Mouse (Mus musculus): ENCODE measurements around the gene Caap1.

DNA sequence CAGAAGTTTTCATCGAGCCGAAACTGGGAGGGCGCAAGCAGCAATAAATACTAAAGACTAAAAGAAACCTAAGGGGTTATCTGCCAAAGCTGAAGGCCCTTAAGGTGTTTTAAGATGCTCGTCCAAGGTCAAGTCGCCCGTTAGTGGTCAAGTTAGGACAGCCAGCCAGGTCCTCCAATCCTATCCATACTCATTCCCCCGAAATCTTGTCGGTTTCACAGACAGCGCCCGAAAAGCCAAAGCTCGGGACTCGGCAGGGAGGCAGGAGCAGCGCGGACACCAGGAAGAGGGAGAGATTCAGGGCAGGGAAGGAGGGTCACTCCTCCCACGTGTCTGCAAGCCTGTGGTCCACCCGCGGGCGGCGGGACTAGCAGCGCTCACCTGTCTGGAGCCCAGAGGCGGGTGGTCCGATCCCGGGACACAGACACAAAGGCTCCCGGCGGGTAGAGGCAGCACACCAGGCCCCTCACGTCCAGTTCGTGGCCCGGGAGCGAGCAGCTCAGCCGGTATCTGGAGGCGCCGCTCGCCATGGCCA lies 46.0 kb upstream of the Caap1 start:
- TF ChIP-seq CTCF (conservative IDR thresholded peaks at IDR 0.05; ENCODE audit: insufficient read depth, insufficient read length, low read depth, low read length) (no peak), POLR2A (IDR thresholded peaks at IDR 0.05; ENCODE audit: low read depth, low read length) (no peak)
